Mouse (Mus musculus) adrenal gland (tissue): Measurements from ENCODE around the gene Olfr555.
"Not testable (repeated sequence)": the region's sequence is repeated elsewhere in the genome, so short reads cannot be mapped to it uniquely, and the experiment has no call there.

Source experiments
- intact Hi-C: fragments of 180-260 bp; cut with DNase I; formaldehyde crosslinking; loops from one replicate; pipeline ENCODE4 v1.15.1; 2025
- long read RNA-seq, 2 experiments: library from polyadenylated mRNA; unstranded; transcript quantifications; one replicate each; pipeline ENCODE4 v2.0.0; 2020; ENCODE audit warnings: borderline replicate concordance in 1 of 2; ENCODE audit not compliant: insufficient replicate concordance in 1 of 2

Olfr555 gene
- long read RNA-seq, experiment 1, result 0 reads
- long read RNA-seq, experiment 2, result 0 reads

DNA sequence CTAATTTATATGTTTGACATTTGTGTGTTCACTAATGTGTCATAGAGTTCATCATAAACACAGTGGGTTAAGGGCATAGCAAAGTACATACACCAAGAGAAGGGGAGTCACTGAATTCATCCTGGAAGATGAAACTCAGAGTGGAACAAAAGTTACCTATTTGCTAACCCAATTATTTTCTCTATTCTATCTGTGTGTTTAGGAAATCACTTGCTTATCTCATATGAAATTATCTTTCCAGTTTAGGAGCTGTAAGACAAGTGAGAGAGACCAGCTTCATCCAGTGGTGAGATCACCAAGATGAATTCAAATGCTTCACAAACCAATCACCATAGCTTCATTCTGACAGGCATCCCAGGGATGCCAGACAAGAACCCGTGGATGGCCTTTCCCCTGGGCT lies at the start of gene Olfr555:
Gene Olfr555, plus strand, starts transcription at position 301 of the 400 bp plus-strand sequence.
- intact Hi-C loops, result no loop called here

DNA sequence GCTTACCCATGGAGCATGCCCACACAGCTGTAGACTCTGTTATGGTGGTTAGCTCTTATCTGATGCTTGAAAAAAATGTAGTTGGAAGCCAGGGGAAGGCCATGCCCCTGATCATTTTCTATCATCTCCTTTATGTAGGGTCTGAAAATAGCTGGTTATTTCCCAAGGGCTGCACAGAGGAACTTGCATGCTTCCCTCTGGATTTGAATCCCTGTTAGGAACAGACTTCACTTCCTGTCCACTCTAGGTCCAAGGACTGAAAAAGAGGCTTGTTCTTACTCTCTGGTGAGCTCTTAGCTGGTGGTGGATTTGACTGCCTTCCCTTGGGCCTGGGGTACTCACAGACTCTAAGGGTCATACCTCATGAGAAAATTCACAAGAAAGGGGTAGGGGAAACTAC lies 40.5 kb upstream of the Olfr555 start, which contains the start of gene Olfr553:
Gene Olfr553, minus strand, starts transcription at position 101 of the 400 bp plus-strand sequence.
- intact Hi-C loops, result no loop called here

DNA sequence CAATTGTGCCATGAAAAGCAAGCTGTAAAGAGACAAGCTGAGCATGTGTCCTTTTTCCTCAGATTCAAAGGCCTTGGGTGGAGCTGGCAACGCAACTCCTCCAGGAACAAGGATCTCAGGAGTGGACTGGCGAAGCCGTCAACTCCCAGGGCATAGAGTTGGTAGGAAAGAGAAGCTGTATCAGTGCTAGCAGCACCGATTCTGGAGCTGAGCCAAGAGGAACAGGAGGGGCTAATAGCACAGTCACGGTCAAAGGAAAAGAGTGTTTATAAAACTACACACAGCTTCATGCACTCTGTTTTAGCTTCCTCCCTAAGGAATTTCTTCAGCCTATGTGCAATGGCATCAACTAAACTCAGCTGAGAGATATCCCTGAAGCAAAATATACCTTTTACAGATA lies 39.0 kb upstream of the Olfr555 start:
- intact Hi-C loops, result no loop called here

DNA sequence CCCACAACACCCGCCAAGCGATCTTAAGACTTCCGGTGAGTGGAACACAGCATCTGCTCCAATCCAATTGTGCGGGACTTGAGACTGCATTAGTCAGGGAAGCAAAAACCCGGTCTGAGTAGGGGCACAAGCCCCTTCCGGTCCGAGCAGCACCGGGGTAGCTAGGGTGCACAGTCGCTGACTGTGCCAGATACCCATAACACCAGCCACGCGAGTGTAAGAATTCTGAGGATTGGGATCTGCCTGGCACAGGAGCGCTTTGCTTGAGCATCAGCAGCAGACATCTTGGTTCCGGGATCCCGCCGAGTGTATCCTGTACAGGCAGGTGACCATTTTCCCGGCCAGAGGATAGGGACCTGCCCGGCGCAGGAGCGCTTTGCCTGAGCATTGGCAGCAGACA lies 38.3 kb upstream of the Olfr555 start:
- intact Hi-C loops, result not testable (repeated sequence)

DNA sequence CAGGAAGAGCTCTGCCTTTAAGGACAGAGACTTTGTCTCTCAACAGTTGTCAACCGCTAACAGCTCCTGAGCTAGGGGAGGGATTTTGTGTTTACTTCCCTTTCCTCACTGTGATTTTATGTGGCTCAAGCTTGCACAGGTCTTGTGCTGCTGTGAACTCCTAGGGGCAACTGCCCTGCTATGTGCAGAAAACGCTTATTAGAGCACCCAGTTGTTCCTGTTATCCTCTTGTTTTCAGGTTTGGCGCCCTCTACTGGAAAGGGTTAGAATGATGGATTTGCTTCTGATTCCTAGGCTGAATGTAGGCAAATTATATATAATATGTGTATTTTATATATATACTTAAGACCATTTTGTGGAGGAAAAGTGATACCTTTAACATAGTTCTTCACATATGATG lies 22.0 kb upstream of the Olfr555 start:
- intact Hi-C loops, result loop anchor here (2.0 kb wide), 1 partner anchor 122 kb away; no protein-coding TSS in a partner anchor

DNA sequence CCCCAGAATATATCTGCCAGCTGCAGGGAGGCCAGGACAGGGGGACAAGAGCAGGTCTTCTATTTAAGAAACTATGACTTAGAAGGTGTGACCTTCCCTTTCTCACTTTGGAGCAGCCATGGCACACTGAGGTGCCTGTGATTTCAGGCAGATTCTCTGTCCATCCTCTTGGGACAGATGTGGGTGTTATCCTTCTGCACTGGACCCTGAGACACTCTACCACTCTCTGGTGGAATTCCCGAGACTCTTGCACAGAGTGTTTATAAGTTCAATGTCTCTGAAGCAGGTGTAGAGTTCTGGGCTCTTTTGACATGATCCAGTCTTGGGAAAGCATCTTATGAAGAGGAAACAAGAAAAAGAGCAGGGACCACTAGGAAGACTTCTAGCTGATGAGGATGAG lies 20.5 kb upstream of the Olfr555 start, which contains the start of gene Olfr554:
Gene Olfr554, plus strand, starts transcription at position 301 of the 400 bp plus-strand sequence.
- intact Hi-C loops, result no loop called here

DNA sequence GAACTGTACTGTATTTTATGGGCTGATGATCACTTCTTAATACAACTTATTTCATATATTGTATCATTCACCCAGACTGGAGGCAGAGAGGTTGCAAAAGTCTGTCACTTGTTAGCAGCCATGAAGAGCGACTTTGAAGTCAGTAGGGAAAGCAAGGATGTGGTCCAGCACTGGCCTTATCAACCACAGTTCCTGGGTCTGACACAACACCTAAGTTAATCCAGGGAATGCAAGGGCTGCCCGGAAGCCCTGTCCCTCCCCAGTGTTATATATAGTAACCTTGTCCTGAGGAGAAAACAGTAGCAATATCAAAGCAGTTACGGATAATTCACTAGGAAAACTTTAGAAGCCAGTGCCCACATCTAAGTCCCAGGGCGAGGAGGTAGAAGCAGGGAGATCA lies 13.7 kb upstream of the Olfr555 start:
- intact Hi-C loops, result not testable (repeated sequence)

DNA sequence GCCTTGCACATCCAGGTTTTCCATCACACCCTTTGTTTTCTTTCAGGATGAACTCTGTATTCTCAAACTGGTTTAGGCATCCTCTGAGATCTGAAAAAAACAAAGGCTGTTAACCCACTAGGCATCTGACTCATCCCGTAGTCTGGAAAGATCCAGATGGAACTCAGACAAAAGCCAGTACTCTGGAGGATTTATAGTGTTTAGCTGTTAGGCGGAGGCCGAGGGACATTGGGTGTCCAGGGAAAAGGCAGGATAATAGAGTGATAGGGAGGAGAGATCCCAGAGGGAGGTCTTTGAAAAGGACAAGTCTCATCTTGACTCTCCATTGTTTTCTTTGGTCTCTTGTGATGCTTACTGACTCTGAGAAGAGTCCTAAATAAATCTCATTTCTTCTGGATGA lies 6.0 kb downstream of the Olfr555 start, which contains the start of gene Olfr556:
Gene Olfr556, plus strand, starts transcription at position 301 of the 400 bp plus-strand sequence.
- intact Hi-C loops, result no loop called here

DNA sequence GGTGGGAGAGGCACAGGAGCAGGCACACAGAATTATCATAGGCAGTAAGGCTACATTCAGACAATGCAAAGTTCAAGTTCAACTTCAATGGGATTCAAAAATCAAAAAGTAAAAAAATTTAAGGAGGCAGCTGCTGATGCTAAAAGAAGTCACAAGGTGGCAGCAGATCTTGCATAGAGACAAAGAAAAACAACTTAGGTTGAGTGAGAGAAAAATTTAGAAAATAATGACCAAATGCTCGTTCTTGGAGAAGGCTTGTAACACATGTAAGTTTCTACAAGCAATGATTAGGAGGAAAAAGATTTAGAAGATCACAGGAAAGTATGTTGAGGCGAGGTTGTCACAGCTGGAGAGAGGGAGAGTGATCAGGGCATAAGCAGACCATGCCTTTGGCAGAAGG lies 6.8 kb downstream of the Olfr555 start:
- intact Hi-C loops, result loop anchor here (5.0 kb wide), 1 partner anchor 252 kb away; the partner anchor contains the start of gene Olfr571

DNA sequence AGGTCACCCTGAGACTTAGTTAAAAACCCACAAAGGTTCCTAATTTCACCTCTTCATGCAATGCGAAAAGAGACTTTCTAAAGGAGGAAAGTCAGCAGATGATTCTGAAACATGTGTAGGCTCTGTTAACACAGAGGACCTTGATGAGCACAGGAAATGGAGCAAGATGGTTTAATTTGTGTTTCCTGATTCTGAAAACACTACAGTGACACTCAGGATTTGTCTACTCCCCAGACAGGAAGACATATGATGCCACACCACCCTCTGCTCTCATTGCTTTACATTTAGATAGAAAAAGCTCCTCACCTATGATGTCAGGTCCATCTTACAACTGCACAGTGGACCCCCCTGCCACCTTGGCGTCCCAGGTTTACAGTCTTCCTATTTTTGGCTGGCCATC lies 17.6 kb downstream of the Olfr555 start:
- intact Hi-C loops, result no loop called here

DNA sequence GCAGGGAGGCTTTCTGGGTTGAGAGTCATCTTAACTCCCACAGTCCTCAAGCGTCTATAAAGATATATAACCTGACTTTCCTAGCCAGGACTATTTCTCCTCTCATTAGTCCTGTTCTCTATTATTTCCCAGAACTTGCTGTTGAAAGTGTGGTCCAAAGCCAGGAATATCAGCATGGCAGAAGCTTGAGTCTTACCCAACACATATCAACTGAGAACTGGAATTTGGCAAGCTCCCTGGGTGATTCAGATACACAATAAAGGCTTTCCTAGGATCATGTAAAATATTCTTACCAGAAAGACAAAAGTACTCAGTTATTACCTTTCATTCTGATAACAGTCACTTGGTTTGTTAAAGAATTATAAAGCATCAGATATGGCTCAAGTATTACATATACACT lies 23.3 kb downstream of the Olfr555 start:
- intact Hi-C loops, result no loop called here

DNA sequence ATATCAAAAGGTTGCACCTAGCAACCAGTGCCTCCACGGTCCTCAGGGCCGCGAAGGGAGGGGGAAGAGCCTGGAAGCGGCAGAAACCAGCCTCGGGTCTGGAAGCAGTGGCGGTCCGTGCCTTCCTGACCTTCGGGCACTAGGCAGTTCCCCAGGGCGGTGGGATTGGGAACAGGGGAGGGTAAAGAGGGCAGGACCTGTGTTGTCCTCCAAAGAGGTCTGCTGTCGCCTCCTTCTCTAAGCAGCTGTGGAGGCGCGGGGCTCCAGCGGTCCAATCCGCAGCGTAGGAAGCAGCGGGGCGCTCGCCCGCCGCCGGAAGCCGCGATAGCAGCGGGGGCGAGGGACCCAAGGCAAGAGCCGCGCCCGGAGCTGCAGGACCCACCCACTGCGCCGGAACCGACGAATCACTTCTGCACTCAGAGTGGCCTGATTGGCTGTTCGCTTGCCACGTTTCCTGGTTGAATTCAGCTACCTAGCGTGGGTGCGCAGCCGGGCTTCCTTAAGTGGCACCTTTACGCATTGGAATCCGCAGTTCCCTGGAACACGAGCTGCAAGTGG lies 28.4 kb downstream of the Olfr555 start, which contains the start of gene Trim68:
Gene Trim68, minus strand, starts transcription at position 384 of the 558 bp plus-strand sequence.
- intact Hi-C loops, result no loop called here

DNA sequence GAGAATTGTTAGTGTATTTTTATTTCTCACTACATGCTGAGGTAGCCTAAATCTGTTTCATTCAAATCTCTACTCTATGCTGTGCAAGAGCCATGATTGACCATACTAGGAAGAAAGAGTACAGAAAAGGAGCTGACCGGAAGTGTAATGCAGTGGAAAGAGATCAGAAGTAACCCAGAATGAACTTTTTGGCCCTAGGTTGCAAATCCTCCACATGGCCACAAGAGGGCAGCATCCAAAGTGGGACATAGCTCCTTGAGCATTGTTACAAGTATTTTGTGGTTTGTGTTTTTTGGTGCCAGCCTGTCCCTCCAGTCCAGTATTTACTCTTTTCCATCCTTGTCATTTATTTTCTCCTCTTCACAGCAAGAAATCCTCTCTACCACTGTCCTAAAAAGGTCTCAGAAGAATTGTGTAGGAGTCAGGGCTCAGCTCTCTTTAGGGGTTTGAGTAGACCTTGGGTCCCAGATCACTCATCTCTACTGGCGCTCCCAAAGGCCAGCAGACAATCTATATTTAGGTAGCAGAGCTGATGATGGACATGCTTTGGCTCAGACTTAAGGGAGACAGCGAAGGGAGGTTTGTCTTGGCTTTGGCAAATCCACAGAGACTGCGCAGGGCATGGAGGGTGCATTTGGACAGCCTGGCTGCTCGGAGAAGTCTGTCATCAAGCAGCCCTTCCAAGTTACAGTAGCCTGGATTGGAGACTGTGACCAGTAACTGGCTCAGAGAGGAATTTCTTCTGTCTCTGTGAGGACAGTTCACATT lies 36.9 kb downstream of the Olfr555 start, which contains the start of gene Olfr557:
Gene Olfr557, plus strand, starts transcription at position 553 of the 768 bp plus-strand sequence.
- intact Hi-C loops, result loop anchor here (5.0 kb wide), 1 partner anchor 222 kb away; the partner anchor contains the start of gene Olfr571

DNA sequence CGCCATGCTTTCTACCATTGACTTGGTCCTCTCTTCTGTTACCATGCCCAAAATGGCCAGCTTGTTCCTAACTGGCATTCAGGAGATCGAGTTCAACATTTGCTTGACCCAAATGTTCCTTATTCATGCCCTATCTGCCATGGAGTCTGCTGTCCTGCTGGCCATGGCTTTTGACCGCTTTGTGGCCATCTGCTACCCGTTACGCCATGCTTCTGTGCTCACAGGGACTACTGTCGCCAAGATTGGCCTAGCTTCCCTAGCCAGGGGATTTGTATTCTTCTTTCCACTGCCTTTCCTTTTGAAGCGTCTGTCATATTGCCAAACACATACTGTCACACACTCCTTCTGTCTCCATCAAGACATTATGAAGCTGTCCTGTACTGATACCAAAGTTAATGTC lies 39.8 kb downstream of the Olfr555 start:
- intact Hi-C loops, result loop anchor here (5.0 kb wide), 1 partner anchor 219 kb away; the partner anchor contains the start of gene Olfr571

DNA sequence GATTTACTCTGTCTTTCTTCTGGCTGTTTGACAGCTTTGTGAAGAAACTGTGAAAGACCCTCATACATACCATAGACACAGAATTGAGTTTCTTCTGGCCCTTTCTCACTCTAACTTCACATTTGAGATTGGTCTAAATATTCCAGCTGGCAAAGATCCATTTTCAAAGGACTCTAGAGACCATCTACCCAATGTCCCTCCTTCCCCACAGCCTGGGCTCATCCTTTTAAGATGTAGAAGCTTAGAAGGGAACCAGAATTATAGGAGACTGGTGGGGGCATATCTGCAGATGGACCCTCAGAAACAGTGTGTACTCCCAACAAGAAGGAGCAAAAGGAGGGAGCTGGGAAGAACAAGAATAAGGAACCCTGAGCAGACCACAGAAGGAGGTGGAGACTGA lies 43.3 kb downstream of the Olfr555 start, which contains the start of gene Olfr558:
Gene Olfr558, plus strand, starts transcription at position 301 of the 400 bp plus-strand sequence.
- intact Hi-C loops, result no loop called here
